Mouse (Mus musculus) testis, adult 2 months (tissue): ENCODE results near the gene Osbpl7.

ENCODE experiments used
- CTCF ChIP-seq: fragments of 200-500 bp; IDR thresholded peaks from 2 replicates; pipeline ENCODE4 v1.5.1; 2012; ENCODE audit warnings: low read depth, mild to moderate bottlenecking, inconsistent platforms, low read length, moderate library complexity; ENCODE audit not compliant: control insufficient read depth, insufficient read depth, insufficient replicate concordance
- POLR2A ChIP-seq: fragments of 200-500 bp; IDR thresholded peaks from 2 replicates; pipeline ENCODE4 v1.6.1; 2012; ENCODE audit warnings: low read depth, mild to moderate bottlenecking, inconsistent platforms, low read length, moderate library complexity; ENCODE audit not compliant: control insufficient read depth

DNA sequence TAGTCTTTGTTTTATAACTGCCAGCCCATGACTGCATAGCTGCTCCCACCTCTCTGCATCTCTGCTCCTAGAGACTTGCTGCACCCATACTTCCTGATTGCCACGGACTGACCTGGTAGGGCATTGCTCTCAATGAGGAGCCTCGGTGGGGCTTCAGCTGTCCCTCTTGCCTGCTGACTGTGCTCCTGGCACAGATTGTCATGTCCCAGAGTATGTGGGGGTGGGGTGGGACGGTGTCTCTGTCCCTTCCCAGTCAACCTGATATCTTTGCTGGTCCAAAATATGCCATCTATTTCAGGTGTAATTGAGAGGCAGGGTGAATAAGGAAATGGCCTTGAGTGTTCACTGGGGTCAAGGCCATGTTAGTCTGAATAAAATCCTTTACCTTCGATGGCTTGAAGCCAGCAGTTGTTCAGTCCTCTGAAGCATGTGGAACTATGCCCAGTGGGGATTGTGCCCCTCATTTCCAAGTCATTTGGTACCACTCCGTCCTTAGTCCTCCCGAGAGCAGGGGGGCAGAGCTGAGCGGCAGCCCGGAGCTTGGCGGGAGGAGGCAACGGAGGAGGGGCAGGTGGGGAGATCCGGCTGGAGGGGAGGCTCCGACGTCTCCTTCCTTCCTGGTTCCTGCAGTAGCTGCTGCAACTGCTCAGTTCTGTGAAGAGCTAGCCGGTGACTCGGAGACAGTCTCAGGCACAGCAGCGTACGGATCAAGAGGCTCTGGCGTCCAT lies at the start of gene Osbpl7:
- TF ChIP-seq POLR2A (peak; percentile 59), CTCF (no peak; the same call in 1 of the 2 replicates)
